Mouse (Mus musculus) limb, embryonic 14.5 days (tissue): ENCODE data around the gene Psmd2. TPM values are rescaled to one million over a fixed set of nuclear protein-coding genes. Genes with fewer than 3 reads are reported as not detected.

ENCODE experiments used
- ATAC-seq: fragments of 200-750 bp; cut with Nextera tagmentation; 2 replicates; pipeline ENCODE4 v1.8.0; 2017; ENCODE audit warnings: low read depth, moderate number of reproducible peaks, moderate TSS enrichment; ENCODE audit not compliant: low FRiP score
- DNase-seq: peaks from one replicate; pipeline ENCODE4 v3.0.0-alpha.2; 2015; ENCODE audit warnings: low spot score
- H3K27ac ChIP-seq: fragments of 300-500 bp; sonication (generic); replicated peaks from 2 replicates; pipeline ENCODE4 v1.5.1; 2014; ENCODE audit warnings: low read depth, mild to moderate bottlenecking, low read length, moderate library complexity, mixed read lengths
- H3K27me3 ChIP-seq: fragments of 300-500 bp; sonication (generic); 2 replicates; pipeline ENCODE4 v1.6.1; 2014; ENCODE audit warnings: low read length, mixed read lengths; ENCODE audit not compliant: control insufficient read depth, insufficient read depth
- H3K36me3 ChIP-seq: fragments of 300-500 bp; sonication (generic); 2 replicates; pipeline ENCODE4 v1.6.1; 2014; ENCODE audit warnings: mild to moderate bottlenecking, low read length, moderate library complexity, mixed read lengths; ENCODE audit not compliant: control insufficient read depth, insufficient read depth
- H3K4me1 ChIP-seq: fragments of 300-500 bp; sonication (generic); 2 replicates; pipeline ENCODE4 v1.6.1; 2014; ENCODE audit warnings: antibody characterized with exemption, low read length, mixed read lengths; ENCODE audit not compliant: control insufficient read depth, insufficient read depth
- H3K4me2 ChIP-seq: fragments of 300-500 bp; sonication (generic); replicated peaks from 2 replicates; pipeline ENCODE4 v1.6.1; 2014; ENCODE audit warnings: low read depth, mild to moderate bottlenecking, low read length, moderate library complexity; ENCODE audit not compliant: severe bottlenecking
- H3K4me3 ChIP-seq: fragments of 300-500 bp; sonication (generic); replicated peaks from 2 replicates; pipeline ENCODE4 v1.5.1; 2014; ENCODE audit warnings: low read length
- H3K9ac ChIP-seq: fragments of 300-500 bp; sonication (generic); 2 replicates; pipeline ENCODE4 v1.6.1; 2014; ENCODE audit warnings: mild to moderate bottlenecking, low read depth, low read length, moderate library complexity; ENCODE audit not compliant: severe bottlenecking
- H3K9me3 ChIP-seq: fragments of 300-500 bp; sonication (generic); 2 replicates; pipeline ENCODE4 v1.6.1; 2016; ENCODE audit warnings: low read length; ENCODE audit not compliant: control insufficient read depth
- POLR2A ChIP-seq: fragments of 200-500 bp; IDR thresholded peaks from 2 replicates; pipeline ENCODE4 v1.8.0; 2012; ENCODE audit warnings: inconsistent platforms, mild to moderate bottlenecking, moderate library complexity, borderline replicate concordance; ENCODE audit not compliant: insufficient read depth, insufficient read length; ENCODE audit errors: extremely low read depth
- WGBS: fragments of 180-500 bp; shearing (Covaris S2); extraction: QIAGEN DNeasy Blood & Tissue Kit; methylation state at CpG from one replicate; pipeline ENCODE4 v1.1.7; 2014; 5-methylcytosine and 5-hydroxymethylcytosine counted together
- polyA plus RNA-seq, 2 experiments: library from polyadenylated mRNA; depleted of rRNA in 1 of 2; stranded (reverse) in 1 of 2; unstranded in 1 of 2; fragments of >200 nt; fragmentation: Nextera tagmentation in 1 of 2; extraction: Ambion mirVana in 1 of 2; gene quantifications; 2 replicates each; pipeline versions ENCODE4 v1.2.1 to v1.2.3; 2012 to 2014

Psmd2 gene
- polyA plus RNA-seq, 2 experiments, result 180 to 270 TPM

- H3K9ac ChIP-seq, result no peak overlapping the region
- ATAC-seq (peak; percentile 36; the same call in 1 of the 2 replicates), DNase-seq (peak; percentile 11)
- H3K27ac ChIP-seq, result no peak overlapping the region
- peak overlapping the region; percentile 69 for H3K4me3 ChIP-seq
- TF ChIP-seq POLR2A, result no peak
- no peaks in the 10 kb centered on the region for H3K9me3 ChIP-seq
- WGBS, result 3% methylated on average over 44 of the region's 83 CpGs
- no peaks in the 10 kb centered on the region for H3K36me3 ChIP-seq
- peak overlapping the region; percentile 98 for H3K4me2 ChIP-seq
- peaks cover 23% of the 10 kb centered on the region for H3K4me1 ChIP-seq
- peaks cover 23% of the 10 kb centered on the region for H3K27me3 ChIP-seq
Observed at GRCm38 (mm10) chr16:20619541-20620398, 31.7 kb upstream of the Psmd2 start.

- H3K4me3 ChIP-seq, result peak overlapping the region; percentile 69
- no peaks in the 10 kb centered on the region for H3K36me3 ChIP-seq
- no peak for DNase-seq
- 3% methylated on average over 9 of the region's 9 CpGs for WGBS
- TF ChIP-seq POLR2A, result no peak
- H3K27ac ChIP-seq, result no peak overlapping the region
- no peak overlapping the region for H3K9ac ChIP-seq
- peaks cover 23% of the 10 kb centered on the region for H3K27me3 ChIP-seq
- ATAC-seq, result 0 out of 2 replicates have a peak, but pooled peaks have one; percentile 13
- H3K9me3 ChIP-seq, result no peaks in the 10 kb centered on the region
- H3K4me2 ChIP-seq, result peak overlapping the region; percentile 98
- H3K4me1 ChIP-seq, result peaks cover 23% of the 10 kb centered on the region
Observed at GRCm38 (mm10) chr16:20620399-20620735, 31.1 kb upstream of the Psmd2 start.

- Histone ChIP-seq H3K4me1 (peaks cover 23% of the 10 kb centered on the region), H3K4me2 (peak overlapping the region; percentile 98), H3K9ac (peak overlapping the region; percentile 64), H3K4me3 (peak overlapping the region; percentile 69), H3K27ac (no peak overlapping the region), H3K9me3 (no peaks in the 10 kb centered on the region), H3K36me3 (no peaks in the 10 kb centered on the region), H3K27me3 (peaks cover 23% of the 10 kb centered on the region)
- ATAC-seq (no peak), DNase-seq (no peak)
- under 1% methylated on average over 30 of the region's 32 CpGs for WGBS
- no peak for TF ChIP-seq POLR2A
Observed at GRCm38 (mm10) chr16:20620751-20621190, 30.7 kb upstream of the Psmd2 start.

GRCm38 (mm10) chr16:20621191-20621990, 30.1 kb upstream of the Psmd2 start, which contains the start of gene Camk2n2:
TSS of gene Camk2n2 (minus strand) at chr16:20621287.
- ATAC-seq (peak; percentile 43), DNase-seq (peak; percentile 18)
- Histone ChIP-seq H3K9ac (peak within 1 kb of the TSS; percentile 64), H3K36me3 (no peaks in the 10 kb centered on the region), H3K4me1 (peaks cover 23% of the 10 kb centered on the region), H3K27ac (no peak within 1 kb of the TSS), H3K27me3 (peaks cover 23% of the 10 kb centered on the region), H3K9me3 (no peaks in the 10 kb centered on the region), H3K4me3 (peak within 1 kb of the TSS; percentile 69), H3K4me2 (peak within 1 kb of the TSS; percentile 98)
- 2% methylated on average over 50 of the region's 92 CpGs for WGBS
- no peak for TF ChIP-seq POLR2A

GRCm38 (mm10) chr16:20621991-20622685, 29.3 kb upstream of the Psmd2 start:
- no peaks in the 10 kb centered on the region for H3K36me3 ChIP-seq
- H3K27me3 ChIP-seq, result peaks cover 23% of the 10 kb centered on the region
- ATAC-seq (peak; percentile 48), DNase-seq (peak; percentile 57)
- peaks cover 23% of the 10 kb centered on the region for H3K4me1 ChIP-seq
- no peak for TF ChIP-seq POLR2A
- WGBS, result under 1% methylated on average over 35 of the region's 37 CpGs
- no peak overlapping the region for H3K27ac ChIP-seq
- H3K4me2 ChIP-seq, result peak overlapping the region; percentile 98
- peak overlapping the region; percentile 64 for H3K9ac ChIP-seq
- no peaks in the 10 kb centered on the region for H3K9me3 ChIP-seq
- peak overlapping the region; percentile 69 for H3K4me3 ChIP-seq
